Mouse (Mus musculus) cerebellum, postnatal 10 days (tissue): Measurements from ENCODE around the gene Pot1b.

ENCODE experiments used
- DNase-seq, 2 experiments: peaks; one replicate each; pipeline ENCODE4 v3.0.0; 2021; ENCODE audit warnings: mixed read lengths in 2 of 2

Pot1b gene

DNA sequence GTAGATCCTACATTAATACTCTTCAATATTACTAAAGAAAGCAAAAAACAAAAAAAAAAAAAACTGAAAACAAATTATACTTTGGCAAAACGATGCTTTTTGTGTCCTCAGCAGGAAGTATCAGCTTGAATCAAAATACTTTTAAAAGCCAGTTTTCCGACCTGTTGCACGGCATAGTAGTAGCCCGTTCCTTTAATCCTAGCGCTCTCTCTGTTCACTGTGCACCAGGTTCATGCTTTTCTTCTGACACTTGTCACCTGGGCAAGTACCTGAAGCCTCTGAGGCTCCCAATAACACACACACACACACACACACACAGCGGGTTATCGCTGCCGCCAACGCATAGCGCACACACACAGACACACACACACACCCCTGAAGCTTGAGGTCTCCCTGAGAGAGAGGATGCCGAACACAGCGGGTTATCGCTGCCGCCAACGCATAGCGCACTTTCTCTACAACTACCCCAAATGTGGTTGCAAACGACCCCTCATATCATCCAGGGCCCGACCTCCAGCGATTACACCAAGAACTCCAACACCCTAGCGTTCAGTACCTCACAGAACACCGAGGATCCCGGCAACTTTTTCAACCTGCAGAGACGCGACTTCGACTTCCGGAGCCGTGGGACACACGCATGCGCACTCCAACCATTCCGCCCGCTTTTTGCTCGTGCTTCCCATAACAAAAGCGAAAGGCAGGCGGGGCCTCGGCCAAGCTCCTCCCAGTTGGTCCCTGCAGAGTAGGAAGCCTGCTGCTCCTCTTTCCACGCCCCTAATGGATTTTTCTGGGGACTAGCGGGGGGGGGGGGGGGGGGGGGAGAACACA is at the start of gene Pot1b:
Gene Pot1b, minus strand, starts transcription at position 645 of the 828 bp plus-strand sequence.
- DNase-seq, result peak; percentile 97 to 99

- no peak for DNase-seq
Observed at GRCm38 (mm10) chr17:55751170-55751569, 38.7 kb upstream of the Pot1b start.

- no peak for DNase-seq
Observed at GRCm38 (mm10) chr17:55749786-55750185, 37.4 kb upstream of the Pot1b start, which contains the start of gene Adgre4. Adgre4 (plus strand) TSS chr17:55749984.

DNA sequence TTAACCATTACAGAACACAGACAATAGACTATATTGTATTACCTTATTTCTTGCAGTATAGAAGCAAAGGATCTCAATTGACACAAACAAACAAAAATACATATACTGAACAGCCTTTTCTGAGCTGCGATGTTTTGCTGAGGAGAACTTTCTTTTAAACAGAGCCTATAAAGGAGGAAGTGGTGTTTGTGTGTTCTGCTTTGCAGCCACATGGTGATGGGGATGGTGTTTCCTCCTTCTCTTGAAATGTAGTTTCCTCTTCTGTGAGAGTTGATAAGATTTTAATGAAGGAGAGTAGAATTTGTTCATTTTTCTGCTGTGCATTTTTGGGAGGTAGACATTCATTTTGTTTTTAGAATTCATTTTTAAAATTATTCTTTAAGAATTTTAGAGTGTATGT is 24.2 kb upstream of the Pot1b start:
- DNase-seq, result no peak

DNA sequence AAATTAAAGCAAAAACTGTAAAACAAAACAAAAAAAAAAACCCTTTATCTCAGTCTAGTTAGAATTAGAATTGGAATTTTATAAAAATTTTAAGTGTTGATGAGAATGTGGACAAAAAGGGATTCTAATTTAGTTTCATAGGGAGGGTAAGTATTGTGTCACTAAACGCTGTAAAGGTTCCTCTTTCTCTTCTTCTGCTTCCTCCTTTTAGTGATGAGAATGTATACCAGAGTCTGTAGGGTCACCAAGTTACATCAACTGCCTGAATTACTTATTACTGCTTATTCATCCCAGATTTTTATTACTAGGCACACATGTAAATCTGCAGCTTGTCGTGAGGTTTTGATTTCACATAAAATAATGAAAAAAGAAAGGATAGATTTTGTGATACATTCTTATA is 13.8 kb upstream of the Pot1b start:
- DNase-seq, result no peak

DNA sequence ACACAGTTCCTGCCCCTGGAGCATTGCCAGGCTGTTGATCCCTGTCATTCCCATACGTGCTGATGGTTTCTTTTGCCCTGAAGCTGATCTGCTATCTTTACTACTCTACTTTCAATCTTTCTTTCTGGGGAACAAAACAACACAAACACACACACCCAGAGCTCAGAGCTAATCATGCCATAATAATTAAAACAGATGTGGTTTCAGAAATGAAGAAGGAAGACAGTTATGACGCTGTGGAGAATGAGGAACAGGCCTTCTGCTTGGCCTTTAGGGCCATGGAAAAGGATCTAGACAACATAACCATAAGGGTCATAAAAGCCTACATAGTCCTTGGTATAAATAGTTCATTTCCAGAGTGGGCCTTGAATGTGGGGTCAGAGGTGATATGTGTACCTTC is 9.8 kb upstream of the Pot1b start:
- DNase-seq, result peak; percentile 11 to 26

- DNase-seq, result no peak
Observed at GRCm38 (mm10) chr17:55721270-55721669, 8.8 kb upstream of the Pot1b start.

DNA sequence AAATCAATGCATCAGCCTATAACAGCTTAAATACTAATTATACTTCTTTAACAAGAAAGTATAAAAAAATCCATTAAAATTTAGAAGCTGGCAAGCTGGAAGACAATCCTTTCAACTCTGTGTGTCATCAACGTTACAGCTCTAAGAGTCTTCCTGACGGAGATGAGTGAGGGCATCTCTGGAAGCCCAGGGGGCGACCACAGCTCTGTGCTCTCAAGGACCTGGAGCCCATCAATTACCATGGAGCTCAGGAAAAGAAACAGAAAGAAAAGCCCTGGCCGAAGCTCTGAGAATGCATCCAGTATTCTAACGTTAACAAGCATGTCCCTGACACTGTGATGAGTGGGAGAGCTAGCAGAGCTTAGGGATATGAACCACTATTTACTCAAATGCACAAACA is 9.6 kb downstream of the Pot1b start:
- no peak for DNase-seq

DNA sequence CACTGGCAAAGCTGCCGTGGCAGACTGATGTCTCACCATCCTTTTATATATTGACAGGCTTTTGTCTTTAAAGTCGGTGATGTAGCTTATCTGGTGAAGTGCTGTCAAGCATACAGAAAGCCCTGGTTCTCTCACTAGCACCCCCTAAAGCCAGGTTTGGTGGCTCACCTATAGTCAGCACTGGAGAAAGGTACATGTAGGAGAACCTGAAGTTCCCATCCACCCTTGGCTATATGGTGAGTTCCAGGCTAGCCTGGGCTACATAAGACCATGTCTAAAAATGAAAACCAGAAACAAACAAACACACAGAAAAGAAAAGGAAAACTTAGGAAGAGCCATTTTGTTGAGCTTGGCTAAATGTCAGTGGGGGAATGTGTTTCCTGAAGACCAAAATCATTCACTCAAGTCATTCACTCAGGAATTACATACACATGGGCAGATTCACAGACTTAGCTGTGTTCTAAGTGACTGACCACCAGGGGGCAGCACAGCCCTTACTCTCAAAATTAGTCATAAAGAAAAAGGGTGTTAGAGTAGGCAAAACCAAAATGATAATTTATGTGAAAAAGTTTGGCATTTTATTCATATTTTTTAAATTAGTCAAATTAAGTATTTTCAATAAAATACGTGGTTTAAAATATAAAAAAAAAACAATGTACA is 10.1 kb downstream of the Pot1b start:
- peak; percentile 88 to 91 for DNase-seq

- no peak for DNase-seq
Observed at GRCm38 (mm10) chr17:55699388-55699787, 13.0 kb downstream of the Pot1b start.

GRCm38 (mm10) chr17:55661099-55661498 is 51.3 kb downstream of the Pot1b start:
- no peak for DNase-seq

- no peak for DNase-seq
Observed at GRCm38 (mm10) chr17:55625092-55625491, 87.3 kb downstream of the Pot1b start, which contains the start of gene Vmn2r118. Vmn2r118 (minus strand) TSS chr17:55625192.
